Mouse (Mus musculus) myocyte (in vitro differentiated cells): ENCODE results near the gene Sh3kbp1. TPM values are rescaled to one million over a fixed set of nuclear protein-coding genes. Genes with fewer than 3 reads are reported as not detected.
A peak's percentile ranks its signal among the peaks of the same experiment; 100 is the strongest.

Source experiments
- H3K27me3 ChIP-seq: one replicate; pipeline ENCODE4 v1.6.1; 2011; ENCODE audit not compliant: control insufficient read depth, insufficient read depth, insufficient read length
- H3K36me3 ChIP-seq: one replicate; pipeline ENCODE4 v1.6.1; 2011; ENCODE audit not compliant: control insufficient read depth, insufficient read depth
- H3K4me2 ChIP-seq: one replicate; pipeline ENCODE4 v1.6.1; 2011; ENCODE audit warnings: low read depth, control low read depth
- H3K4me3 ChIP-seq: one replicate; pipeline ENCODE4 v1.5.1; 2011; ENCODE audit warnings: mild to moderate bottlenecking, control low read depth, moderate library complexity
- H3K79me2 ChIP-seq: one replicate; pipeline ENCODE4 v1.6.1; 2011; ENCODE audit not compliant: control insufficient read depth, insufficient read depth
- H3ac ChIP-seq: one replicate; pipeline ENCODE4 v1.6.1; 2011; ENCODE audit not compliant: control insufficient read depth, insufficient read length
- CEBPB ChIP-seq: IDR thresholded peaks from 2 replicates; pipeline ENCODE4 v1.6.1; 2011; ENCODE audit warnings: mild to moderate bottlenecking, moderate library complexity; ENCODE audit not compliant: poor library complexity, insufficient read depth, severe bottlenecking
- E2F4 ChIP-seq: IDR thresholded peaks from one replicate; pipeline ENCODE4 v1.6.1; 2011; ENCODE audit warnings: mild to moderate bottlenecking, control low read depth, moderate library complexity; ENCODE audit not compliant: insufficient read depth
- MAX ChIP-seq: IDR thresholded peaks from one replicate; pipeline ENCODE4 v1.6.1; 2011; ENCODE audit warnings: low read depth, mild to moderate bottlenecking, control low read depth
- MYOD1 ChIP-seq, 3 experiments: IDR thresholded peaks; one replicate each; pipeline ENCODE4 v1.6.1; 2011; ENCODE audit warnings: control low read depth in 2 of 3, low read depth in 2 of 3, mild to moderate bottlenecking in 2 of 3, moderate library complexity in 1 of 3; ENCODE audit not compliant: insufficient read length in 2 of 3, control insufficient read depth in 1 of 3
- MYOG ChIP-seq, 3 experiments: IDR thresholded peaks; one replicate each; pipeline ENCODE4 v1.6.1; 2011; ENCODE audit warnings: control low read depth in 2 of 3, low read depth in 2 of 3, mild to moderate bottlenecking in 2 of 3; ENCODE audit not compliant: insufficient read length in 2 of 3, control insufficient read depth in 1 of 3, insufficient read depth in 1 of 3
- POLR2A ChIP-seq: IDR thresholded peaks from one replicate; pipeline ENCODE4 v1.6.1; 2011; ENCODE audit warnings: low read depth, mild to moderate bottlenecking, control low read depth, moderate library complexity; ENCODE audit not compliant: insufficient read length
- POLR2AphosphoS2 ChIP-seq: IDR thresholded peaks from one replicate; pipeline ENCODE4 v1.6.1; 2011; ENCODE audit warnings: low read depth, control low read depth; ENCODE audit not compliant: insufficient read length
- REST ChIP-seq: IDR thresholded peaks from one replicate; pipeline ENCODE4 v1.6.1; 2011; ENCODE audit warnings: mild to moderate bottlenecking, control low read depth, moderate library complexity; ENCODE audit not compliant: insufficient read depth, insufficient read length
- SRF ChIP-seq: IDR thresholded peaks from one replicate; pipeline ENCODE4 v1.6.1; 2011; ENCODE audit warnings: low read depth; ENCODE audit not compliant: control insufficient read depth, insufficient read length
- TCF12 ChIP-seq: IDR thresholded peaks from one replicate; pipeline ENCODE4 v1.6.1; 2011; ENCODE audit warnings: mild to moderate bottlenecking, control low read depth; ENCODE audit not compliant: poor library complexity, insufficient read depth, severe bottlenecking
- TCF3 ChIP-seq: IDR thresholded peaks from one replicate; pipeline ENCODE4 v1.6.1; 2011; ENCODE audit warnings: low read depth, control low read depth; ENCODE audit not compliant: insufficient read length
- USF1 ChIP-seq: IDR thresholded peaks from one replicate; pipeline ENCODE4 v1.6.1; 2011; ENCODE audit warnings: low read depth, mild to moderate bottlenecking, control low read depth, moderate library complexity
- polyA plus RNA-seq: library from polyadenylated mRNA; unstranded; fragments of >200 nt; fragmentation: generic; extraction: Trizol; gene quantifications from one replicate; pipeline ENCODE4 v1.2.1, GENCODE M21; 2012; ENCODE audit warnings: missing spikeins

The Sh3kbp1 gene
- polyA plus RNA-seq, 1 experiment: 31.7 TPM

DNA sequence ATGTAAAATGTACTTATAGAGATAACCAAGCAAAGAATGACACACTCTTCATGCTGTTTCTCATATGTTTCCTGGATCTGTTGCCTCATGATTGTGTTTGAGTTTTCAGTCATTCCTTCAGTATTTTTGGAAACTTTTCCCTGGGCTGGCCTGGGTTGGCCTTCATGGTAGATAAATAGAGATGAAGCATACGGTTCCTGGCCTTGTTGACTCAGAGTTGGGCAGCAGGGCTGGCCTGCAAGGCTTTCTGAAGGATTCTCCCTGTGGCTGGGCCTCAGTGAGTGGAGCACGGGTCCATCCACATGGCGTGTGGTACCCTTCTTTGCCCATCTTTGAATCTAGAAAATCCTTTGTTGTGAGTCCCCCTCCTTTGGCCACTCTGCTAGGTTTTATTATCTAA, 276.3 kb downstream of the Sh3kbp1 start:
- no peak overlapping the region for H3K4me2 ChIP-seq
- H3ac ChIP-seq: no peak overlapping the region
- TF ChIP-seq SRF (no peak), TCF3 (no peak), POLR2AphosphoS2 (no peak), MAX (no peak), E2F4 (no peak), USF1 (no peak), MYOD1 (IDR thresholded peaks at IDR 0.05; ENCODE audit: control insufficient read depth in 1 of 3, insufficient read length in 2 of 3, low read depth in 2 of 3) (no peak), TCF12 (no peak), MYOG (IDR thresholded peaks at IDR 0.05; ENCODE audit: control insufficient read depth in 1 of 3, insufficient read depth in 1 of 3, insufficient read length in 2 of 3, low read depth in 2 of 3) (no peak), POLR2A (no peak), REST (no peak), CEBPB (no peak)
- H3K4me3 ChIP-seq: no peak overlapping the region
- H3K79me2 ChIP-seq: peaks cover 11% of the 10 kb centered on the region
- H3K27me3 ChIP-seq: no peaks in the 10 kb centered on the region
- peaks cover 4% of the 10 kb centered on the region for H3K36me3 ChIP-seq

DNA sequence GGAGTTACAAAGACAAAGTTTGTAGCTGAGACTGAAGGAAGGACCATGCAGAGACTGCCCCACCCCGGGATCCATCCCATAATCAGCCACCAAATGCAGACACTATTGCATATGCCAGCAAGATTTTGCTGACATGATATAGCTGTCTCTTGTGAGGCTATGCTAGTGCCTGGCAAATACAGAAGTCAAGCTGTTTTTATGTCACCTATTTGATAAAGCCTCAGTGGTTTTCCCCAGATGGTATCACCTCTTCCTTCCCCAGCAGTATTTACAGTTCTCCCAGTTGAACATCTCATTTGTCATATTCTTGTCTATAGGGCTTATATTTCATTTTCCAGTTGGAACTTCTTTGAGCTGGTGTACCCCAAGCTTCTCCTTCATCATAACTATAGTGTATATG, 280.6 kb downstream of the Sh3kbp1 start:
- TF ChIP-seq POLR2A (no peak), SRF (no peak), REST (no peak), CEBPB (no peak), MYOD1 (IDR thresholded peaks at IDR 0.05; ENCODE audit: control insufficient read depth in 1 of 3, insufficient read length in 2 of 3, low read depth in 2 of 3) (no peak), POLR2AphosphoS2 (no peak), MAX (no peak), TCF3 (no peak), USF1 (no peak), MYOG (IDR thresholded peaks at IDR 0.05; ENCODE audit: control insufficient read depth in 1 of 3, insufficient read depth in 1 of 3, insufficient read length in 2 of 3, low read depth in 2 of 3) (no peak), TCF12 (no peak), E2F4 (no peak)
- Histone ChIP-seq H3K27me3 (no peaks in the 10 kb centered on the region), H3K79me2 (peaks cover 8% of the 10 kb centered on the region), H3K36me3 (peaks cover 4% of the 10 kb centered on the region), H3ac (no peak overlapping the region), H3K4me2 (no peak overlapping the region), H3K4me3 (no peak overlapping the region)

DNA sequence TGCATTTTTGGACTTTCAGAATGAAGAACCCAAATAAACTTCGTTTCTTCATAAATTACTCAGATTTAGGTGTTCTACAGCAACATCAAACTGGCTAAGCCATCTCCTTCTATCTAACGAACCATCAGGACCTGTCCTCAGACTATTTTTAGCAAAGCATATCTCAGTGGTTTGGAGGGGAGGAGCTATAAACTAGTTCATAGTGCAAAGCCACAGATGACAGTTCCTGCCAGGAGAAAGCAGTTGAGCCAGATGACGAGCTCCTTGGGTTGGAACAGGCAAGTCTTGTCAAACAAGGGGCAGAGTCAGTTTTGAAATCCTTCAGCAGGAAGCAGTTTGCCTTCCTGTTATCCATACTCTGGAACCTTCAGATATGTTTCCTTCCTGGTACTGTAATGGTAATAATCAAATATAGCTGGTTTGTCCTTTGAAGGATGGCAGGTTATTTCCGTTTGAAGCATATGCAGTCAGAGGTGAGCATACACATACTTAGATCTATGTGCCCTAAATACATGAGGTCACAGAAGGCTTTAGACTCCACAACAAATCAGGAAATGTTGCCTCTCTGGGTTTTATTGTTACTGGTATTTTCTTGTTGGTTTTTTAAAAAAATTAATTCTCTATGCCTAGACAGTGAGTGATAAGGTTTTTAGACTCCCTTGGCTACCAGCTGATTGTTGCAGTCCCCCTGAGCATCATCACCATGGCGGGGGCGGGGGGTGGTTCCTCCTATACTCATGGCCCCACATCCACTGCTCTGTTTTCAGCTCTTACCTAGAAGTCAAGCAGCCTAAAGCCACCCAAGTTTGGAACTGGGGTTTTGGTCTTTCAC, 282.6 kb downstream of the Sh3kbp1 start:
- H3ac ChIP-seq: no peak overlapping the region
- peaks cover 8% of the 10 kb centered on the region for H3K79me2 ChIP-seq
- H3K36me3 ChIP-seq: peaks cover 4% of the 10 kb centered on the region
- no peaks in the 10 kb centered on the region for H3K27me3 ChIP-seq
- no peak overlapping the region for H3K4me3 ChIP-seq
- no peak for TF ChIP-seq SRF
- TF ChIP-seq POLR2AphosphoS2: no peak
- TF ChIP-seq USF1: no peak
- TF ChIP-seq E2F4: no peak
- TF ChIP-seq TCF3: no peak
- no peak overlapping the region for H3K4me2 ChIP-seq

- Histone ChIP-seq H3K27me3 (no peaks in the 10 kb centered on the region), H3K4me2 (peak overlapping the region; percentile 12), H3K79me2 (peaks cover 8% of the 10 kb centered on the region), H3K36me3 (peaks cover 4% of the 10 kb centered on the region), H3ac (no peak overlapping the region), H3K4me3 (no peak overlapping the region)
- TF ChIP-seq USF1: no peak
- TF ChIP-seq MAX: no peak
- no peak for TF ChIP-seq CEBPB
- TF ChIP-seq E2F4: no peak
- TF ChIP-seq MYOG (IDR thresholded peaks at IDR 0.05; ENCODE audit: control insufficient read depth in 1 of 3, insufficient read depth in 1 of 3, insufficient read length in 2 of 3, low read depth in 2 of 3): no peak
- TF ChIP-seq MYOD1 (IDR thresholded peaks at IDR 0.05; ENCODE audit: control insufficient read depth in 1 of 3, insufficient read length in 2 of 3, low read depth in 2 of 3): no peak
- no peak for TF ChIP-seq TCF12
- TF ChIP-seq SRF: no peak
- no peak for TF ChIP-seq TCF3
- TF ChIP-seq POLR2AphosphoS2: no peak
- TF ChIP-seq REST: no peak
- no peak for TF ChIP-seq POLR2A
These were observed 283.5 kb downstream of the Sh3kbp1 start for GRCm38 (mm10) chrX:159910600-159910999.

DNA sequence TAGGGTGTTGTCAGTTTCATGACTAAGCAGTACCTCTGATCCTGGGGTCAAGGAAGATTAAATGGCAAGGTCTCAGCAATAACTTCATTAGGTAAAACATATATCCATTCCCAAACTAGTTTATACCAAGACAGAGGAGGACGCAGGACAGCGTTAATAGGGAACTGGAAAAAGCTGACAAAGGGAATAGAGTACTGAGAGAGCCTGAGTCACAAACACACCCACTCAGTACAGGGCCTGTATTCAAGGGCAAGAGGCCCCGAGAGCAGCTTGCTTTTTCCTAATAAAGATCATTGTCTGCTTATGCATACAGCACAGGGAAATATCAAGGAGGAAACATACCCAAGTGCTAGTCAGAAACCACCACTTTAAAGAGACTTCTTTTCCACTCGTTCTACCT, 284.5 kb downstream of the Sh3kbp1 start:
- Histone ChIP-seq H3K36me3 (no peaks in the 10 kb centered on the region), H3ac (no peak overlapping the region), H3K79me2 (peaks cover 8% of the 10 kb centered on the region)

More for the DNA sequence above, 284.5 kb downstream of the Sh3kbp1 start:
- TF ChIP-seq POLR2A: no peak
- no peak for TF ChIP-seq SRF
- TF ChIP-seq USF1: no peak
- TF ChIP-seq E2F4: no peak
- no peak for TF ChIP-seq MYOG (IDR thresholded peaks at IDR 0.05; ENCODE audit: control insufficient read depth in 1 of 3, insufficient read depth in 1 of 3, insufficient read length in 2 of 3, low read depth in 2 of 3)
- TF ChIP-seq MAX: no peak
- no peak for TF ChIP-seq TCF3
- TF ChIP-seq POLR2AphosphoS2: no peak
- no peak for TF ChIP-seq MYOD1 (IDR thresholded peaks at IDR 0.05; ENCODE audit: control insufficient read depth in 1 of 3, insufficient read length in 2 of 3, low read depth in 2 of 3)
- TF ChIP-seq TCF12: no peak
- no peak for TF ChIP-seq CEBPB
- H3K4me3 ChIP-seq: no peak overlapping the region
- no peak overlapping the region for H3K4me2 ChIP-seq
- H3K27me3 ChIP-seq: no peaks in the 10 kb centered on the region
